Mouse (Mus musculus): Measurements from ENCODE around the gene Foxp1.

The Foxp1 gene

GRCm38 (mm10) chr6:99441100-99441499 lies 81.4 kb downstream of the Foxp1 start:
- CTCF ChIA-PET: no interaction called here

GRCm38 (mm10) chr6:99440606-99441005 lies 81.9 kb downstream of the Foxp1 start:
- CTCF ChIA-PET: no interaction called here

- CTCF ChIA-PET: no interaction called here
Observed at GRCm38 (mm10) chr6:99439878-99440361, 82.6 kb downstream of the Foxp1 start.

GRCm38 (mm10) chr6:99439214-99439877 lies 83.2 kb downstream of the Foxp1 start:
- CTCF ChIA-PET: no interaction called here

- CTCF ChIA-PET: interaction anchor here (0.6 kb wide), 3 partner anchors 175 to 261 kb away, joined by 3 to 5 read pairs (median 4); no protein-coding TSS in a partner anchor
Observed at GRCm38 (mm10) chr6:99436371-99436770, 86.2 kb downstream of the Foxp1 start.

GRCm38 (mm10) chr6:99435140-99435539 lies 87.4 kb downstream of the Foxp1 start:
- CTCF ChIA-PET: no interaction called here

GRCm38 (mm10) chr6:99433006-99433405 lies 89.5 kb downstream of the Foxp1 start:
- CTCF ChIA-PET: interaction anchor here (0.6 kb wide), 1 partner anchor 340 kb away, joined by 4 read pairs; no protein-coding TSS in a partner anchor

GRCm38 (mm10) chr6:99431941-99432340 lies 90.6 kb downstream of the Foxp1 start:
- CTCF ChIA-PET: no interaction called here

- CTCF ChIA-PET: no interaction called here
Observed at GRCm38 (mm10) chr6:99430560-99430959, 92.0 kb downstream of the Foxp1 start.

GRCm38 (mm10) chr6:99429378-99430131 lies 93.0 kb downstream of the Foxp1 start:
- CTCF ChIA-PET: interaction anchor here (1.1 kb wide), 1 partner anchor 19 kb away, joined by 7 read pairs; no protein-coding TSS in a partner anchor

GRCm38 (mm10) chr6:99428961-99429360 lies 93.6 kb downstream of the Foxp1 start:
- CTCF ChIA-PET: interaction anchor here (1.1 kb wide), 1 partner anchor 20 kb away, joined by 7 read pairs; no protein-coding TSS in a partner anchor

- CTCF ChIA-PET: no interaction called here
Observed at GRCm38 (mm10) chr6:99427301-99427700, 95.2 kb downstream of the Foxp1 start.

- CTCF ChIA-PET: interaction anchor here (0.6 kb wide), 1 partner anchor 141 kb away, joined by 9 read pairs; no protein-coding TSS in a partner anchor
Observed at GRCm38 (mm10) chr6:99425044-99425443, 97.5 kb downstream of the Foxp1 start.

- CTCF ChIA-PET: no interaction called here
Observed at GRCm38 (mm10) chr6:99420666-99421065, 101.9 kb downstream of the Foxp1 start.

GRCm38 (mm10) chr6:99412598-99412997 lies 109.9 kb downstream of the Foxp1 start:
- CTCF ChIA-PET: no interaction called here

- CTCF ChIA-PET: no interaction called here
Observed at GRCm38 (mm10) chr6:99409602-99410001, 112.9 kb downstream of the Foxp1 start.

GRCm38 (mm10) chr6:99408880-99409279 lies 113.6 kb downstream of the Foxp1 start:
- CTCF ChIA-PET: no interaction called here

- CTCF ChIA-PET: interaction anchor here (0.7 kb wide), 1 partner anchor 57 kb away, joined by 6 read pairs; no protein-coding TSS in a partner anchor
Observed at GRCm38 (mm10) chr6:99403755-99404390, 118.6 kb downstream of the Foxp1 start.

GRCm38 (mm10) chr6:99402941-99403340 lies 119.6 kb downstream of the Foxp1 start:
- CTCF ChIA-PET: no interaction called here

GRCm38 (mm10) chr6:99402370-99402769 lies 120.2 kb downstream of the Foxp1 start:
- CTCF ChIA-PET: interaction anchor here (0.6 kb wide), 1 partner anchor 161 kb away, joined by 3 read pairs; no protein-coding TSS in a partner anchor

GRCm38 (mm10) chr6:99401801-99402200 lies 120.7 kb downstream of the Foxp1 start:
- CTCF ChIA-PET: interaction anchor here (0.6 kb wide), 1 partner anchor 160 kb away, joined by 3 read pairs; no protein-coding TSS in a partner anchor

GRCm38 (mm10) chr6:99401211-99401610 lies 121.3 kb downstream of the Foxp1 start:
- CTCF ChIA-PET: no interaction called here
